Mouse (Mus musculus) hindbrain, postnatal 0 days (tissue): Measurements from ENCODE around the gene Ccr6. TPM values are rescaled to one million over a fixed set of nuclear protein-coding genes. Genes with fewer than 3 reads are reported as not detected.
"Not testable (repeated sequence)": the region's sequence is repeated elsewhere in the genome, so short reads cannot be mapped to it uniquely, and the experiment has no call there.

Experiments
- ATAC-seq: fragments of 200-750 bp; cut with Nextera tagmentation; 2 replicates; pipeline ENCODE4 v1.8.0; 2017; ENCODE audit warnings: mild to moderate bottlenecking, moderate TSS enrichment, moderate library complexity
- DNase-seq: peaks from one replicate; pipeline ENCODE4 v3.0.0-alpha.2; 2015; ENCODE audit warnings: low spot score
- H3K27ac ChIP-seq: fragments of 300-500 bp; sonication (generic); 2 replicates; pipeline ENCODE4 v1.5.1; 2014; ENCODE audit warnings: mild to moderate bottlenecking
- H3K27me3 ChIP-seq: fragments of 300-500 bp; sonication (generic); 2 replicates; pipeline ENCODE4 v1.6.1; 2014; ENCODE audit warnings: low read length, mixed read lengths; ENCODE audit not compliant: insufficient read depth
- H3K36me3 ChIP-seq: fragments of 300-500 bp; sonication (generic); 2 replicates; pipeline ENCODE4 v1.6.1; 2014; ENCODE audit warnings: low read length, mixed read lengths; ENCODE audit not compliant: insufficient read depth
- H3K4me1 ChIP-seq: fragments of 300-500 bp; sonication (generic); 2 replicates; pipeline ENCODE4 v1.6.1; 2014; ENCODE audit warnings: antibody characterized with exemption, low read length, mixed read lengths; ENCODE audit not compliant: insufficient read depth
- H3K4me2 ChIP-seq: fragments of 300-500 bp; sonication (generic); 2 replicates; pipeline ENCODE4 v1.6.1; 2014; ENCODE audit warnings: low read depth, mild to moderate bottlenecking, low read length, moderate library complexity, mixed read lengths
- H3K4me3 ChIP-seq: fragments of 300-500 bp; sonication (generic); 2 replicates; pipeline ENCODE4 v1.5.1; 2014; ENCODE audit warnings: low read length
- H3K9ac ChIP-seq: fragments of 300-500 bp; sonication (generic); replicated peaks from 2 replicates; pipeline ENCODE4 v1.6.1; 2014; ENCODE audit warnings: mild to moderate bottlenecking, low read length, moderate library complexity, mixed read lengths
- H3K9me3 ChIP-seq: fragments of 300-500 bp; sonication (generic); 2 replicates; pipeline ENCODE4 v1.6.1; 2016; ENCODE audit warnings: low read length, mixed read lengths
- CTCF ChIP-seq: IDR thresholded peaks from 2 replicates; pipeline ENCODE4 v1.5.1; 2016; ENCODE audit warnings: antibody characterized with exemption, control low read depth, low read depth
- WGBS: fragments of 180-500 bp; shearing (Covaris S2); extraction: QIAGEN DNeasy Blood & Tissue Kit; methylation state at CpG from one replicate; pipeline ENCODE4 v1.1.7; 2014; 5-methylcytosine and 5-hydroxymethylcytosine counted together
- polyA plus RNA-seq: library from polyadenylated mRNA; unstranded; fragments of >200 nt; fragmentation: Nextera tagmentation; extraction: Ambion mirVana; gene quantifications from 2 replicates; pipeline ENCODE4 v1.2.1, GENCODE M21; 2015
- total RNA-seq: library from RNA; depleted of rRNA; stranded (reverse); fragments of >200 nt; gene quantifications from 2 replicates; pipeline ENCODE4 v1.2.3, GENCODE M21; 2014

Ccr6 gene
- total and polyA plus RNA-seq, 2 experiments from 2014 or later, result not detected

DNA sequence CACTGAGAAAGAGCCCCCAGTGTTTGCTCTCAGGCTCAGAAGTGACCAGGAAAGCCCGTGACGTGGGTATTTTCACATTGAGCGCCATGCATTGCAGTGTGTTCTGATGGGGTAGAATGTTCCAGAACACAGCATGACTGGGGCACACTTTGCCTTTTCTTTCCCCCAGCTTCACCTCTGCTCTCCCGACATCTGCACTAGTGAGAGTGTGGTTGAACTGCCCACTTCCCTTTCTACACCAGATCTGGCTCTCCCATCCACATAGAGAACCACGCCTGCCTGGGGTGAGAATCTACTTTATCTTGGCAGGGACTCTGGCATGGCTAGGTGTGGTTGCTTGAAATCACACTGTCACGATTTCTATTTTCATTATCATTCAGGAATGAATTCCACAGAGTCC lies 19.7 kb downstream of the Ccr6 start:
- no peak overlapping the region for H3K27ac ChIP-seq
- H3K4me1 ChIP-seq, result no peaks in the 10 kb centered on the region
- no peak overlapping the region for H3K9ac ChIP-seq
- no peak overlapping the region for H3K4me3 ChIP-seq
- H3K27me3 ChIP-seq, result no peaks in the 10 kb centered on the region
- no peak for ATAC-seq
- WGBS, result 82% methylated on average over 6 of the region's 6 CpGs
- no peak for TF ChIP-seq CTCF
- H3K9me3 ChIP-seq, result no peaks in the 10 kb centered on the region
- H3K36me3 ChIP-seq, result no peaks in the 10 kb centered on the region
- no peak overlapping the region for H3K4me2 ChIP-seq
- DNase-seq, result no peak

DNA sequence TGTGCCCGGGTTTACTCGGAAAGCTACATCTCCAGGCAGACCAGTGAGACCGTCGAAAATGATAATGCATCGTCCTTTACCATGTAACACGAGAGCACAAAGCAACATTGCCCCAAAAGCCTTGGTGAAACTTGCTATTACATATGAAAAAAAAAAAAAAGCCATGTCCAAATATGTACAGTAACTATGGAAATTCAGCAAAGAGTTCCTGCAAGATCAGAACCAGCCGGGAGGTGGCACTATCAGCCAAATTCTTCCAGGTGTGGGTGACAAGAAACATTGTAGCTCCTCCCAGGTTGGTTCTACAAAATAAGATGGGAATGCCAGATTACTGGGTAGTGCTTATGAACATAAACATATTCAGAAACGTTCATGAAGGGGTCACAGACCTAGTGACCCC lies 21.1 kb downstream of the Ccr6 start:
- 74% methylated on average over 8 of the region's 8 CpGs for WGBS
- ATAC-seq, result no peak
- peak; percentile 20; the same call in 1 of the 2 replicates for TF ChIP-seq CTCF

DNA sequence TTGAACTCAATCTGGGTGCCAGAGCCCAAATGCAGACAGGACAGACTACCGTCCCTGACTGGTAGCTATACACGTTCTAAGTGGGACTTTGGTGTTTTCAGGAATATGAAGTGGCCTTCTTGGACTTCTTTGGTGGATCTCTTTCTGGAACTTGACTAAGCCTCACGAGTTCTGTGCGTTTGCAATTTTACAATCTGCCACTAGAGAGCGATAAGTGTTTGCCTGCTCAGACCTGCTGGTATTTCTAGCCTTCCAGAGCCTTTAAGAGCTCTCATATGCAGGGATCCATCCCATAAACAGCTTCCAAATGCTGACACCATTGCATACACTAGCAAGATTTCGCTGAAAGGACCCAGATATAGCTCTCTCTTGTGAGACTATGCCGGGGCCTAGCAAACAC lies 28.8 kb downstream of the Ccr6 start:
- not testable (repeated sequence) for H3K36me3 ChIP-seq, H3K4me3 ChIP-seq, H3K9ac ChIP-seq, H3K9me3 ChIP-seq, H3K27ac ChIP-seq, H3K4me1 ChIP-seq, H3K27me3 ChIP-seq, H3K4me2 ChIP-seq
- 17% methylated on average over 7 of the region's 7 CpGs for WGBS
- ATAC-seq (0 out of 2 replicates have a peak, but pooled peaks have one; percentile 40), DNase-seq (peak; percentile 79)
- peak; percentile 84 for TF ChIP-seq CTCF

More for the DNA sequence above, 21.1 kb downstream of the Ccr6 start:
- no peak for DNase-seq
- Histone ChIP-seq H3K36me3 (no peaks in the 10 kb centered on the region), H3K4me3 (no peak overlapping the region), H3K27ac (no peak overlapping the region), H3K9me3 (no peaks in the 10 kb centered on the region), H3K9ac (no peak overlapping the region), H3K4me2 (no peak overlapping the region), H3K27me3 (no peaks in the 10 kb centered on the region), H3K4me1 (no peaks in the 10 kb centered on the region)

DNA sequence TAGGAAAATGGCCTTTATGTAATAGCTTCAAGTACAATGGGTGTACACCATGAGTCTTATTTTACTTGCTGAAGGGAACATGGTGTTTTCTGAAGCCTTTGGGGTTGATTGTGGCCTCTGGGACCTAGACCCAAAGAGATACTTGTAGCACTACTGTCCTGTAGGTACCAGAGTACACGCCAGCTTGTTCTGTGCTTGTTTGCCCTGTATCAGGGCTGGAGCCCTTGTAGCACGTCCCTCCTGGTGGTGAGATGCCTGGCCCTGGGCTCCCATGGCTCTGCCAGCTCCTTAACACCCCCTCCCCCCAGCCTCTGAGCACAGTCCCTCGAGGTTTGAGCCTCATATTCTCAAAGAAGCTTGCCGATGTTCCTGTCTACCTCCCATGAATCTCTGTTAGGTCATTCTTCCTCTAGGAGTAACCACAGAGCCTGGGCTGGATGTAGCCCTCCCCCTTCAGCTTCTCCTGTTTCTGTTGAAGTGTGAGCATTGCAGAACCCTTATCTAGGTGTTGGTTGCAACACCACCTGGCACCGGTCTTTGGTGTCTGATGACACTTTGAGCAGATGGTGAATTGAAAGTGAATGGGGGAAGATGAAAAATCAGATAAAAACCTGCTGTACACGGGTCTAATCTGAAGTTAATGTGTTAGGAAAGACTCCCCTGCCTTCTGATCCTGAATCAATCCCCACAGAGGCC lies 36.4 kb downstream of the Ccr6 start:
- TF ChIP-seq CTCF, result no peak
- 58% methylated on average over 6 of the region's 6 CpGs for WGBS
- H3K9ac ChIP-seq, result no peak overlapping the region
- H3K4me1 ChIP-seq, result no peaks in the 10 kb centered on the region
- H3K9me3 ChIP-seq, result no peaks in the 10 kb centered on the region
- no peaks in the 10 kb centered on the region for H3K36me3 ChIP-seq
- no peak overlapping the region for H3K27ac ChIP-seq
- H3K4me3 ChIP-seq, result no peak overlapping the region
- H3K4me2 ChIP-seq, result no peak overlapping the region
- DNase-seq (peak; percentile 3), ATAC-seq (no peak)
- H3K27me3 ChIP-seq, result no peaks in the 10 kb centered on the region

DNA sequence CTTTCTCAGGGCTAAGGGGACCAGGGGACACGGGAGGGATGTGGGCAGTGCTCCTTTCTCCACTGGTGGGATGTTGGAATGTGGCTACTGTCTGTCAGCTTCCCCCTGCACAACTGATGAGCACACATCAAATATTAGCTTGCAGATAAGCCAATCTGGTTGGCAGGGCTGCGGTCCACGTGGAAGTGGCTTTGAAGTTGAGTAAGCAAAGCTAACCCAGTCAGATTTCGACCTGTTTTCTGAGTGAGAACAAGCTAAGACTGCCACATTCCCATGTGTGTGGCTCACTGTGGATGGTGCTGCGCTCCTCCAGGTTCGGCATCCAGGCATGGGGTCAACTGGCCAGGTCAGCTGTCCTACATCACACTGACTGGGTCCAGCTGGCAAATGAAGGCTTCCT lies 37.1 kb downstream of the Ccr6 start:
- no peak overlapping the region for H3K4me3 ChIP-seq
- H3K9ac ChIP-seq, result no peak overlapping the region
- no peak for TF ChIP-seq CTCF
- ATAC-seq (no peak), DNase-seq (no peak)
- no peak overlapping the region for H3K27ac ChIP-seq
- H3K9me3 ChIP-seq, result no peaks in the 10 kb centered on the region
- H3K4me2 ChIP-seq, result no peak overlapping the region
- H3K27me3 ChIP-seq, result no peaks in the 10 kb centered on the region
- WGBS, result 76% methylated on average over 6 of the region's 6 CpGs
- no peaks in the 10 kb centered on the region for H3K36me3 ChIP-seq
- H3K4me1 ChIP-seq, result no peaks in the 10 kb centered on the region

DNA sequence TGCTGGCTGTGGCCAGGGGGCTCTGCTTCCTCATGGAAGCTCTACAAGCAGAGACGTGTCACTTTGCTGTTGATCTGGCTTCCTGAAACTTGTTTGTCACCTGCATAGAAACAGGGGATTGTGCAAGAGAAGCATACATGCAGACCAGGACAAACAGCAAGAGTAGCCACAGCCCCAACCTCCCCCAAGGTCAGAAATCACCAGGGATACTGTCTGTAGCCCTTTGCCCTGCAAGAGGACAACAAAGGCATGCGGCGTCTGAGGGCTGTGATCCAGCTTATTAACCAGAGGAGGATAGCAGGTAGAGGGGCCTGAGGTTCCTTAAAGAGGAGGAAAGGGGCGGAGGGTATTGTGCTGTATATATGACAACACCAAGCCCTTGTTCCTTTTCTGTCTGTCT lies 40.2 kb downstream of the Ccr6 start:
- no peak for ATAC-seq
- H3K27ac ChIP-seq, result no peak overlapping the region
- H3K27me3 ChIP-seq, result no peaks in the 10 kb centered on the region
- TF ChIP-seq CTCF, result no peak
- H3K4me1 ChIP-seq, result no peaks in the 10 kb centered on the region
- no peak overlapping the region for H3K4me3 ChIP-seq
- DNase-seq, result no peak
- WGBS, result 81% methylated on average over 4 of the region's 4 CpGs
- no peak overlapping the region for H3K9ac ChIP-seq
- no peak overlapping the region for H3K4me2 ChIP-seq
- H3K9me3 ChIP-seq, result no peaks in the 10 kb centered on the region
- no peaks in the 10 kb centered on the region for H3K36me3 ChIP-seq

DNA sequence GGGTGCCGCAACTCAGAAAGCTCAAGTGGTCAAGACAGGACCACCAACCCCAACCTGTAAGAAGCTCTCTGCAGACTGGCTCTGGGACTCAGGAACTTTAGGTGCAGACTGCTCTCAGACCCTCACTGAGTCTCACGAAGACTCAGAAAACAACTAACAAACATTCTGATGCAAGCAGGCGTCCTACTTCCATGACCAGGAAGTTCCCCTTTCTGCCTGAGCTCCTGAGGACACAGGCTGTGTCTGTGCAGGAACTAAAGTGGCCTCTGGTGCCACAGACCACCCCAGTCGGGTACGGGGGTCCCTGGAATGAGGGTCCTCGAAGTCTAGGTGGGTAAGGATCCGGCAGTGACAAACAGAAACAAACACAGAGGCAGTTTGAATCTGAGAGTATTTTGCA lies 40.8 kb downstream of the Ccr6 start:
- Histone ChIP-seq H3K27ac (no peak overlapping the region), H3K4me3 (no peak overlapping the region), H3K4me2 (no peak overlapping the region), H3K9ac (no peak overlapping the region), H3K36me3 (no peaks in the 10 kb centered on the region), H3K9me3 (no peaks in the 10 kb centered on the region), H3K27me3 (no peaks in the 10 kb centered on the region), H3K4me1 (no peaks in the 10 kb centered on the region)
- no peak for ATAC-seq
- 77% methylated on average over 7 of the region's 7 CpGs for WGBS
- no peak for DNase-seq
- no peak for TF ChIP-seq CTCF
